Mouse (Mus musculus): ENCODE results near the gene Lingo4.

DNA sequence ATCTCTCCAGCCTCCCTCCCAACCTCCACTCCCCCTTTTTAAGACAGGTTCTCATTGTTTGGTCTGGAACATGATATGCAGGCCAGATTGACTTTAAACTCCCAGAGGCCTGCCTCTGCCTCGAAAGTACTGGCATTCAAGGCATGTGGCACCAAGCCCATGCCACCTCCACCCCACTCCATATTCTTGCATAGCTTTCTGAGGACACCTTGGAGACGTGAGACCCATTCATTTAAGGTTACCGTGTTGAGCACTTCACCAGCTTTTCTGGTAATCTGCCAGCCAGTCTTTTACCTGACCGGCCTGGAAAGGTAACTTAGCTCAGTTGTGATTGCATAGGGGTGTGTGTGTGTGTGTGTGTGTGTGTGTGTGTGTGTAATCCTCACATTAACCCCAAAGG, 7.2 kb downstream of the Lingo4 start:
- no peak for TF ChIP-seq CTCF (IDR thresholded peaks at IDR 0.05; ENCODE audit: low read depth)
- no peak for TF ChIP-seq EP300 (IDR thresholded peaks at IDR 0.05; ENCODE audit: low read depth)
